Mouse (Mus musculus) midbrain, embryonic 13.5 days (tissue): ENCODE data around the gene 4930452B06Rik. TPM values are rescaled to one million over a fixed set of nuclear protein-coding genes. Genes with fewer than 3 reads are reported as not detected.

Source experiments
- ATAC-seq: fragments of 200-750 bp; cut with Nextera tagmentation; 2 replicates; pipeline ENCODE4 v1.8.0; 2017; ENCODE audit warnings: mild to moderate bottlenecking, moderate TSS enrichment, moderate library complexity
- H3K27ac ChIP-seq: fragments of 300-500 bp; sonication (generic); 2 replicates; pipeline ENCODE4 v1.5.1; 2015; ENCODE audit warnings: inconsistent platforms, mild to moderate bottlenecking, moderate library complexity
- H3K27me3 ChIP-seq: fragments of 300-500 bp; sonication (generic); 2 replicates; pipeline ENCODE4 v1.6.1; 2015; ENCODE audit warnings: mild to moderate bottlenecking, inconsistent platforms
- H3K36me3 ChIP-seq: fragments of 300-500 bp; sonication (generic); 2 replicates; pipeline ENCODE4 v1.6.1; 2015; ENCODE audit warnings: mild to moderate bottlenecking, inconsistent platforms
- H3K4me1 ChIP-seq: fragments of 300-500 bp; sonication (generic); replicated peaks from 2 replicates; pipeline ENCODE4 v1.6.1; 2015; ENCODE audit warnings: inconsistent platforms
- H3K4me2 ChIP-seq: fragments of 300-500 bp; sonication (generic); replicated peaks from 2 replicates; pipeline ENCODE4 v1.6.1; 2015; ENCODE audit warnings: moderate library complexity, mild to moderate bottlenecking, inconsistent platforms
- H3K4me3 ChIP-seq: fragments of 300-500 bp; sonication (generic); replicated peaks from 2 replicates; pipeline ENCODE4 v1.5.1; 2015; ENCODE audit warnings: mild to moderate bottlenecking, inconsistent platforms
- H3K9ac ChIP-seq: fragments of 300-500 bp; sonication (generic); replicated peaks from 2 replicates; pipeline ENCODE4 v1.6.1; 2015; ENCODE audit warnings: mild to moderate bottlenecking, inconsistent platforms
- H3K9me3 ChIP-seq: fragments of 300-500 bp; sonication (generic); 2 replicates; pipeline ENCODE4 v1.6.1; 2016; ENCODE audit warnings: mild to moderate bottlenecking, inconsistent platforms
- WGBS: fragments of 180-500 bp; shearing (Covaris S2); methylation state at CpG from one replicate; pipeline ENCODE4 v1.1.7; 2015; 5-methylcytosine and 5-hydroxymethylcytosine counted together
- polyA plus RNA-seq: library from polyadenylated mRNA; unstranded; fragments of >200 nt; fragmentation: Nextera tagmentation; extraction: Ambion mirVana; gene quantifications from 2 replicates; pipeline ENCODE4 v1.2.1, GENCODE M21; 2015

The 4930452B06Rik gene
- polyA plus RNA-seq, 1 experiment from 2014 or later, result 5.7 TPM

DNA sequence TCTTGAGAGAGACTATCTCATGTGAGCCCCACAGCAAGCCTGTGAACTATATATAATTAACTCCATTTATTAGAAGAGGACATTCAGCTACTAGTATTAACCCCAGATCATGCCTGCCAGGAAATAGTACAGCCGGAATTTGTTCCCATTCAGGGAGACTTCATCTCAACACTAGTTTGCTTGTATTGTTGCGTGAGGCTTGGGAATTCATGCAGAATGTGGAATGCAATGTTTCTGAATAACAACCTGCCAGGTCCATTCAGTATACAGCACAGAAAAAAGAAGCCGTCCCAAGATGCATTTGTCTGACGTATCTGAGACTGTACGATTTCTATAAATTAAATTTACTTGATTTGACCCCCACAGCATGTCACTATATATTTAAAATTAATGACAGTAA, 190.2 kb downstream of the 4930452B06Rik start:
- ATAC-seq, result no peak
- no peaks in the 10 kb centered on the region for H3K9me3 ChIP-seq
- H3K4me1 ChIP-seq, result peaks cover 3% of the 10 kb centered on the region; the same call in 1 of the 2 replicates
- H3K4me3 ChIP-seq, result no peak overlapping the region
- H3K36me3 ChIP-seq, result no peaks in the 10 kb centered on the region
- no peaks in the 10 kb centered on the region for H3K27me3 ChIP-seq
- H3K27ac ChIP-seq, result no peak overlapping the region
- no peak overlapping the region for H3K9ac ChIP-seq
- H3K4me2 ChIP-seq, result no peak overlapping the region
- WGBS, result 78% methylated on average over 5 of the region's 5 CpGs

DNA sequence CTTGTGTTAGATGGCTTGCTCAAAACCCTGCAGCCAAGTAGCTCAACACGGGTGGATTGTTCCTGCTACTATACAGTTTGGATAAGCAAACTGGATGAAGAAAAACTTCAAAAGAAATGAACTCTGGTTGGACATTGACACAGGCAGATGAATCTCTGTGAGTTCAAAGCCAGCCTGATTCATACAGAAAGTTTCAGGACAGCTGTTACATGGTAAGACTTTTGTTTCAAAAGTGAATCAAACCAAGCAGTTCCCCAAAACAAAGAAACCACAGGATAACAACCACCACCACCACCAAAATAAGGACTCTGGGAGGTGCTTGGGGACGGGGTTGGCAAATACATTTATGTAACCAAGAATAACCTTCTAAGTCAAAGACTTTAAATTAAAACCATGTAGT, 193.2 kb downstream of the 4930452B06Rik start:
- WGBS, result 87% methylated on average over 2 of the region's 2 CpGs
- H3K4me2 ChIP-seq, result no peak overlapping the region
- ATAC-seq, result no peak

DNA sequence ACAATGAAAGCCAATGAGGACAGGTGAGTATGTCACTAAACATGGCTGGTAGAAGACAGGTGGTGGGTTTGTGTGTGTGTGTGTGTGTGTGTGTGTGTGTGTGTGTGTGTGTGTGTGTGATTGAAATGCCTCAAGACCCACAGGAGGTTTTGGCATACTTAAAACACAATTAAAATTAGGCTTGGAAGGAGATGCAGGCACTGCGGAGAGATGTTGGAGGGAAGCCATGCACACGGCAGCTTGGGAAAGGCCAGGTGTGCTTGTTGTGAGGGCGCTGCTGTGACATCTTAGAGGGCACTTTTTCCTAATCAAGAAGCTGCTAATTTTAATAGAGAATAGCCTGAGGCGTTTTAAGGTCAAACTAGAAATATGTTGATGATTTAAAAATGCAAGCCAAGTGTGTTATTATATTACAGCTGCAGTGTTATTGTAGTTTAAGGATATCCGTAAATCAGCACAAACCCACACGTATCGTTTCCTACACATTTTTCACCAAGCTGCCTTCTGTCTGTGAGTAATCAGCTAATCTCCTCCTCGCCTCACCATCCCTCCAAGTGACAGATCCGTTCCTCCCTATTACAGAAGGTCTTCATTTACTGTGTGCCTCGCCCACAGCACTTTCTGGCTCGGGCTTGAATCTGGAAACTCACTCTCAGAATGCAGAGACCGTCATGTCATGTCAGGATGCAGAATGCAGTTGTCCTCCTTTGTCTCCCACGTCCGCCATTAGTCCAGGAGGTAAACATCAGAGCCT, 201.5 kb downstream of the 4930452B06Rik start:
- Histone ChIP-seq H3K27ac (no peak overlapping the region), H3K27me3 (no peaks in the 10 kb centered on the region), H3K9me3 (no peaks in the 10 kb centered on the region), H3K4me2 (no peak overlapping the region), H3K9ac (no peak overlapping the region), H3K36me3 (no peaks in the 10 kb centered on the region), H3K4me3 (no peak overlapping the region), H3K4me1 (peaks cover 7% of the 10 kb centered on the region; the same call in 1 of the 2 replicates)
- WGBS, result 70% methylated on average over 14 of the region's 14 CpGs
- ATAC-seq, result no peak

More for the DNA sequence above, 193.2 kb downstream of the 4930452B06Rik start:
- Histone ChIP-seq H3K36me3 (no peaks in the 10 kb centered on the region), H3K4me3 (no peak overlapping the region), H3K27ac (no peak overlapping the region), H3K9ac (no peak overlapping the region), H3K9me3 (no peaks in the 10 kb centered on the region), H3K4me1 (peaks cover 5% of the 10 kb centered on the region), H3K27me3 (no peaks in the 10 kb centered on the region)

DNA sequence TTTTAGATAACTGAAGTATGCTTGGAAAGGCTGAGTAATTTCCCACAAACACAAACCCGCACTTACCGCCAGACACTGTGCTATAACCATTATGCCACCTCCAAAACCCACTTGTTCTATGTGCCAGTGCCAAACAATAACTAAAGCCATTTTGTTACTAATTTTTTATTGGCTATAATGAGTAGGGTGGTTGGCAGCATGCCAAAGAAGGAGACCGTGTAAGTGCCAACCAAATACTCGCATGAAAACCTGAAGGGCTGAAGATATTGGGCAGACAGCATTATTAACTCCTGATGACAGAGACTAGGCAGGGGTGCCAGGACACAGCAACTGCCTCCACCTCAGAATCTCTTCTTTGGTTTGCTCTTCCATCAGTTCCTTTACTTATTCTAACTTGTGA, 203.1 kb downstream of the 4930452B06Rik start:
- WGBS, result 84% methylated on average over 4 of the region's 4 CpGs
- no peak overlapping the region for H3K9ac ChIP-seq

DNA sequence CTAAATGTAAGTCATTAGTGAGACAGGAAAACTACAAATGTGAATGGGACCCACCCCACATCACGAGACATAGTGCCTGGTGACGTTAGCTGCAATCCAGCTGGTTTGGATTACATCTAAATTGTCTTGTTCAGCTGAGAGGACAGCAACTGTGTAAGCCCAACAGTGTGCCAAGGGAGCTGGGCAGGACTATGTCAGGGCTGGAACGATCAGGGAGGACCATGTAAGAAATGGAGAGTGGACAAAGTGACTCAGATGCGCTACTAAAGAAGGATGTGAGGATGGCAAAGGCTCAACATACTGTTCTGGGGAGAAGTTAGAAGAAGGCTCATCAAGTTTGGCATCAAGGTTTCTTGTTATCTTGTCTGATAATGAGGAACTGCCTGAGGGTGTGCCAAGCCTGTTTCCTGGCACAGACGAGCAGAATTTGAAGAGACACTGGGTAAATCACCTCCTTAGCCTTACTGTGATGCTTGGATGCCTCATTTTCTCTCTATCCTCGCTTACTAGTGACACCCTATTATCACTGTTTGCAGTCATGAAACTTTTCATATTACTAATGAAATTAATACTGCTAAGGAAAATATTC, 203.6 kb downstream of the 4930452B06Rik start:
- 0 out of 2 replicates have a peak, but pooled peaks cover 2% of the 10 kb centered on the region for H3K4me1 ChIP-seq
- 90% methylated on average over 6 of the region's 6 CpGs for WGBS
- no peak overlapping the region for H3K9ac ChIP-seq
- H3K36me3 ChIP-seq, result no peaks in the 10 kb centered on the region
- no peak overlapping the region for H3K27ac ChIP-seq
- no peak overlapping the region for H3K4me2 ChIP-seq
- no peaks in the 10 kb centered on the region for H3K27me3 ChIP-seq
- no peak overlapping the region for H3K4me3 ChIP-seq
- no peak for ATAC-seq
- no peaks in the 10 kb centered on the region for H3K9me3 ChIP-seq

More for the DNA sequence above, 203.1 kb downstream of the 4930452B06Rik start:
- H3K27ac ChIP-seq, result no peak overlapping the region
- ATAC-seq, result no peak
- H3K4me1 ChIP-seq, result 0 out of 2 replicates have a peak, but pooled peaks cover 2% of the 10 kb centered on the region
- no peak overlapping the region for H3K4me2 ChIP-seq
- H3K9me3 ChIP-seq, result no peaks in the 10 kb centered on the region
- no peaks in the 10 kb centered on the region for H3K27me3 ChIP-seq
- no peaks in the 10 kb centered on the region for H3K36me3 ChIP-seq
- no peak overlapping the region for H3K4me3 ChIP-seq

DNA sequence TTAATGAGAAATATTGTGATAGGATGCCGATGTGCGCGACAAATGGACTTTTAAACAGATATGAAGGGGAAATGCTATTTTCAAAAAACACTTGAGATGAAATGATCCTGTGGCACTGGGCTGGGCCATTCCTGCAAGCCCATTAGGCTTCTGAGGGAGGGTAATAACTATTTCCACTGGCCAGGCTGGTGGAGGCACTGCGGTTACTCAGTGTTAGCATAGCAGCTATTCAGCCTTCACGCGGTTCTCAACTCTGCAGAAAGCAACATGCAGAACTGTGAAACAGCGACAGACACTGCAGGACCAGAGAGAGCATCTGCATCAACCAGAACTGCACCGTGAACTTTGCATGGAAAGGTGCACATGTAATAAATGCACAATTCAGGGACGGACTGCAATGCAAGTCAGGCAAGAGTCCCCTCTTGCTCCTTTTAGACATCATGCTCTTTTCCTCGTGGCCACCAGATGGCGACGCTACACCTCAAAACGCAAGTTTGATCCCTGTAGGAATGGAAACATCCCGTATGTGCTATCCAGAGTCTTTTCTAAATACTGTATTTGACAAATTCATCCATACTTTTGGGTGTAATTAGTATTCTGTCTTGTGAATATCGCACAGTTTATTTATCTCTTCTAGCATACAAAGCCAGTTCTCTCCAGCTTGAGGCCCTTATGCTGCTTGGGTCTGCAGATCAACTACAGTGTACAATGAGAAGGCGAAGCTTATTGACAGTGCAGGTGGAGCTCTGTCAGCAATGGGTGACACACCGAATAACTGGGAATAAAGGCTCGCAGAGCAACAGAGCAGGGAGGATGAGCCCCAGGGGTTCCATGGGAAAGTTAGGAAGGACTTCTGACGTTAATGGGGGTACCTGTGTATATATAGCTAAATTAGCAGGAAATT, 205.6 kb downstream of the 4930452B06Rik start:
- Histone ChIP-seq H3K4me1 (0 out of 2 replicates have a peak, but pooled peaks cover 2% of the 10 kb centered on the region), H3K27ac (no peak overlapping the region), H3K9ac (no peak overlapping the region), H3K4me2 (peak overlapping the region; percentile 28; the same call in 1 of the 2 replicates), H3K4me3 (no peak overlapping the region), H3K9me3 (no peaks in the 10 kb centered on the region), H3K27me3 (no peaks in the 10 kb centered on the region), H3K36me3 (no peaks in the 10 kb centered on the region)
- WGBS, result 45% methylated on average over 19 of the region's 19 CpGs
- ATAC-seq, result peak; percentile 80

DNA sequence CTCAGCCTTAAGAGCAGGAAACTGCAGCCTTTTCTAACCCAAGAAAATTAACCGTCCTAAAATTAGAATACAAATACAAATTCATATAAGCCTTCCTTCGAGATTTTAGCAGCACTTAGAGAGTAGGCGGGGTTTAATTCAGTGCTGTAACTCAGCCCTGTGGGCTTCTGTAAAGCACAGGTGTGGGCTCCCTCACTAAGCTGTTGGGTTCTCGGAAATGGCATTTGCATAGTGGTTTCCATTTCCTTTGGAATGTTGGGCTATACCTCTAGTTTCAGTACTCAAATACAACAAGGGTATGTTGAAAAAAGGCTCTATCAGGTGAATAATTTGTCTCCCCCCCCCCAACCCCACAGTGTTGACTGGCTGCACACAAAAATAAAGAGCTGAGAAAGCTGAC, 206.3 kb downstream of the 4930452B06Rik start:
- H3K36me3 ChIP-seq, result no peaks in the 10 kb centered on the region
- H3K4me3 ChIP-seq, result no peak overlapping the region
- H3K4me2 ChIP-seq, result no peak overlapping the region
- ATAC-seq, result no peak
- no peaks in the 10 kb centered on the region for H3K27me3 ChIP-seq
- 0 out of 2 replicates have a peak, but pooled peaks cover 2% of the 10 kb centered on the region for H3K4me1 ChIP-seq
- no peaks in the 10 kb centered on the region for H3K9me3 ChIP-seq
- no peak overlapping the region for H3K9ac ChIP-seq
- H3K27ac ChIP-seq, result no peak overlapping the region
- WGBS, result 72% methylated on average over 4 of the region's 4 CpGs

DNA sequence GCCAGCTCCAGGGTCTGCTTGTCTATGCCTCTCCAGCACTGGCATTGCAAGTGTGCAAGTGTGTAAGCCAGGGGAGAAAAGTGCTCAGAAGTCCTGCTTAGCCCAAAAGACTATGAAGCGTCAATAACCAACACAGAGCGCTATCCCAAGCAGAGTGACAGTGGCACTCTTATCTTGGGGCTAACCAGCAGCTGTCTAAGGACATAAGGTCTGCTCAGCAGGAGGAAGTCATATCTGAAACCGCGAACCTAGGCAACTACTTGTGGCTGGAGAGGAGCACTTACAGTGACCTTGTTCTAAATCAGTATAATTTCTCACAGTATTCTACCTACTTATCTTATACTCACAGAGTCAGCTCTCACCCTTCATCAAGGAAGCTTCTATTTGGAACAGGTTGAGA, 214.9 kb downstream of the 4930452B06Rik start:
- no peak overlapping the region for H3K27ac ChIP-seq
- no peak overlapping the region for H3K4me2 ChIP-seq
- no peaks in the 10 kb centered on the region for H3K36me3 ChIP-seq
- WGBS, result 93% methylated on average over 4 of the region's 4 CpGs
- no peaks in the 10 kb centered on the region for H3K9me3 ChIP-seq
- no peak for ATAC-seq
- no peak overlapping the region for H3K9ac ChIP-seq
- no peaks in the 10 kb centered on the region for H3K27me3 ChIP-seq
- no peaks in the 10 kb centered on the region for H3K4me1 ChIP-seq
- H3K4me3 ChIP-seq, result no peak overlapping the region

DNA sequence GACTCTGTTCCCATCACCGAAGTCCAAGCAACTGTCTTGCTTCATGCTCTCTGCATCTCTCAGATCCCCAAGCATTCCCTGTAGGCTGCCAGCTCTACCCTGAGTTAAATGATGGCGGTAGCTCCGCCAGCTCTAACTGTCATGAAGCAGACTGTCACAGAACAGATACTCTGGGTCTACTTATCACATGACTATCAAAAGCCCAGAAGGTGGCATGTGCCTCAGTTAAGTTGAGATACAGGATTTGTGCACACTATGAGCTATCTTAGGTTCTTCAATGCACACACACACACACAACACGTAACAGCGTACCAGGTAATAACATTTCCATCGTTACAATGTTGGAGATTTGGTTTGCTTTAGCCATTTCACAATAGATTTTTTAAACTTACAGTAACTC, 215.7 kb downstream of the 4930452B06Rik start:
- no peaks in the 10 kb centered on the region for H3K4me1 ChIP-seq
- no peak overlapping the region for H3K27ac ChIP-seq
- WGBS, result 94% methylated on average over 6 of the region's 6 CpGs
- H3K4me2 ChIP-seq, result no peak overlapping the region
- ATAC-seq, result no peak
- no peak overlapping the region for H3K4me3 ChIP-seq
- no peaks in the 10 kb centered on the region for H3K9me3 ChIP-seq
- no peak overlapping the region for H3K9ac ChIP-seq
- no peaks in the 10 kb centered on the region for H3K36me3 ChIP-seq
- H3K27me3 ChIP-seq, result no peaks in the 10 kb centered on the region

DNA sequence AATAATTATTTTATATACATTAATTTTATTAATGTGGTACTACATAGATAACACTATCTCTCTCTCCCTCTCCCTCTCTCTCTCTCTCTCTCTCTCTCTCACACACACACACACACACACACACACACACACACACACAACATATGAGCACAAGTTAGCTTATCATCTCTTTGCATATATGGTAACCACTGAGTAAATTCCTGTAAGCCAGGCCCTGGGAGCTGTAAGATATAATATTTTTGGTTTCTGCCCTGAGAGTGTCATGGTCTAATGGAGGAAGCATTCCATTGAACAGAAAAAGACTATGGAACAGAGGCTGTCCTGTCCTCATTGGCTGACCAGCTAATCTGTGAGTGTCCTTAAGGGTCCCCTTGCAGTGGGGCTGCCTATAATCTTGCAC, 216.7 kb downstream of the 4930452B06Rik start:
- no peaks in the 10 kb centered on the region for H3K27me3 ChIP-seq
- H3K9me3 ChIP-seq, result no peaks in the 10 kb centered on the region
- no peak overlapping the region for H3K9ac ChIP-seq
- no peak overlapping the region for H3K27ac ChIP-seq
- no peaks in the 10 kb centered on the region for H3K4me1 ChIP-seq
- no peak overlapping the region for H3K4me2 ChIP-seq
- ATAC-seq, result no peak
- no peaks in the 10 kb centered on the region for H3K36me3 ChIP-seq
- H3K4me3 ChIP-seq, result no peak overlapping the region

DNA sequence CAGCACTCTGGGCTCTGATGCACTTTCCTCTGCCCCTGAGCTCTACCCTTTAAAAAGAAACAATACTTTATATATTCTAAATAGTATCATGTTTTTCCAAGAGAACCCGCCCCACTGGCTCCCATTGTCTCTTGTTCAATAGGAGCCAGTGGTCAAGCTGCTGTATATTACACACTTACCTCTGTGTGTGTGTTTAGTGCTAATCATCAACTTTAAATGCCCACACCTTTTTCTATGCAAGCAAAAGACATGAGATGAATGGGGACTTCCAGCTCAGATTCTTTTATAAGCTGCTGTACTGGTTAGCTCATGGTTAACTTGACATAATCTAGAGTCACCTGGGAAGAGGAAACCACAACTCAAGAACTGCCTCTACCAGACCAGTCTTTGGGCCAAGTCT, 218.7 kb downstream of the 4930452B06Rik start:
- Histone ChIP-seq H3K4me3 (no peak overlapping the region), H3K4me1 (no peaks in the 10 kb centered on the region), H3K27me3 (no peaks in the 10 kb centered on the region), H3K9me3 (no peaks in the 10 kb centered on the region), H3K4me2 (no peak overlapping the region), H3K27ac (no peak overlapping the region), H3K9ac (no peak overlapping the region), H3K36me3 (no peaks in the 10 kb centered on the region)
- 98% methylated on average over 1 of the region's 1 CpGs for WGBS
- no peak for ATAC-seq

DNA sequence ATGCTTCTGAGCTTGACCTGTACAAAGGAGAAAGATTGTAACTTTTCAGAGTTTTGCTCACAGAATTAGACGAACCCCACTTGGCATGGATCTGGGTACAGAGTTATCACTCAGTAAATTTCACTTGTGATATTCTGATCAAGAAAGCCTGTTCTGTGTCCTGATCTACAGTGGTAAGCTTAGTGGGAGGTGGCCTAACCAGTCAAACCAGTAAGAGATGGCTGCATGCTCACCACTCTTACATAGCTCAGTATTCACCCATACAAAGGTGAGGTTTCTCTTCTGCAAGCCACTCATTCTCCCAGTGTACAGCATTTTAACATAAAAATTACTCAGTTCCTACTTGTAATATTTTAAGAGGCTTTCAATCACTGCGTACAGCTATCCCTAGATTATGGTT, 221.7 kb downstream of the 4930452B06Rik start:
- no peak overlapping the region for H3K27ac ChIP-seq
- WGBS, result 80% methylated on average over 2 of the region's 2 CpGs
- H3K9me3 ChIP-seq, result no peaks in the 10 kb centered on the region
- no peak overlapping the region for H3K4me2 ChIP-seq
- no peaks in the 10 kb centered on the region for H3K27me3 ChIP-seq
- no peak for ATAC-seq
- no peak overlapping the region for H3K9ac ChIP-seq
- no peaks in the 10 kb centered on the region for H3K36me3 ChIP-seq
- H3K4me3 ChIP-seq, result no peak overlapping the region
- 0 out of 2 replicates have a peak, but pooled peaks cover 2% of the 10 kb centered on the region for H3K4me1 ChIP-seq
